Mouse (Mus musculus) ES-E14 (cell line): ENCODE data around the gene Tnfsf9. TPM values are rescaled to one million over a fixed set of nuclear protein-coding genes. Genes with fewer than 3 reads are reported as not detected.

Source experiments
- DNase-seq: peaks from one replicate; pipeline ENCODE4 v3.0.0-alpha.2; 2013; ENCODE audit warnings: low read depth, low spot score
- H3K27ac ChIP-seq: 2 replicates; pipeline ENCODE4 v1.5.1; 2012; ENCODE audit warnings: low read depth, mild to moderate bottlenecking, low read length, moderate library complexity, mixed read lengths; ENCODE audit not compliant: poor library complexity, insufficient read depth, severe bottlenecking
- H3K36me3 ChIP-seq: 2 replicates; pipeline ENCODE4 v1.6.1; 2012; ENCODE audit warnings: mild to moderate bottlenecking, low read length, moderate library complexity, mixed read lengths; ENCODE audit not compliant: control insufficient read depth, poor library complexity, insufficient read depth, severe bottlenecking
- H3K4me1 ChIP-seq, 2 experiments: fragments of 150-350 bp in 1 of 2; sonication (generic) in 1 of 2; 2 replicates each; pipeline ENCODE4 v1.6.1; 2012; ENCODE audit warnings: low read length in 2 of 2, mild to moderate bottlenecking in 1 of 2, mixed read lengths in 1 of 2; ENCODE audit not compliant: control insufficient read depth in 2 of 2, insufficient read depth in 2 of 2, poor library complexity in 1 of 2
- H3K4me3 ChIP-seq, 2 experiments: fragments of 150-350 bp in 1 of 2; sonication (generic) in 1 of 2; 2 replicates each; pipeline ENCODE4 v1.5.1; 2012; ENCODE audit warnings: low read length in 2 of 2, low read depth in 1 of 2, mild to moderate bottlenecking in 1 of 2, mixed read lengths in 1 of 2; ENCODE audit not compliant: insufficient read depth in 1 of 2, poor library complexity in 1 of 2, severe bottlenecking in 1 of 2
- H3K9ac ChIP-seq: 2 replicates; pipeline ENCODE4 v1.6.1; 2012; ENCODE audit warnings: low read depth, mild to moderate bottlenecking, low read length, mixed read lengths; ENCODE audit not compliant: poor library complexity, insufficient read depth, severe bottlenecking
- H3K9me3 ChIP-seq: fragments of 150-350 bp; sonication (generic); 2 replicates; pipeline ENCODE4 v1.6.1; 2012; ENCODE audit warnings: low read depth, mild to moderate bottlenecking, low read length; ENCODE audit not compliant: control insufficient read depth, insufficient read depth
- CHD2 ChIP-seq: IDR thresholded peaks from 2 replicates; pipeline ENCODE4 v1.6.1; 2014; ENCODE audit warnings: mild to moderate bottlenecking, low read depth, low read length, inconsistent platforms
- HCFC1 ChIP-seq: IDR thresholded peaks from 2 replicates; pipeline ENCODE4 v1.6.1; 2012; ENCODE audit warnings: low read length, inconsistent platforms, borderline replicate concordance; ENCODE audit not compliant: insufficient read depth
- MAFK ChIP-seq: IDR thresholded peaks from 2 replicates; pipeline ENCODE4 v1.6.1; 2014; ENCODE audit warnings: mild to moderate bottlenecking, low read depth, low read length, inconsistent platforms; ENCODE audit not compliant: insufficient read depth
- ZC3H11A ChIP-seq: IDR thresholded peaks from 2 replicates; pipeline ENCODE4 v1.6.1; 2012; ENCODE audit warnings: low read depth, mild to moderate bottlenecking, inconsistent platforms, low read length, borderline replicate concordance
- ZNF384 ChIP-seq: IDR thresholded peaks from 2 replicates; pipeline ENCODE4 v1.6.1; 2012; ENCODE audit warnings: low read depth, low read length, inconsistent platforms
- in situ Hi-C, 2 experiments: fragments of 600-800 bp; cut with MboI; formaldehyde crosslinking; loops; one replicate each; pipeline ENCODE4 v1.15.1; 2025; ENCODE audit warnings: low sequenced_read_pairs in 2 of 2, inconsistent platforms in 1 of 2; ENCODE audit not compliant: unreplicated experiment in 2 of 2
- total RNA-seq: library from RNA; depleted of rRNA; stranded (reverse); fragments of 300-350 nt; gene quantifications from 2 replicates; pipeline ENCODE4 v1.2.3, GENCODE M21; 2012

Tnfsf9 gene
- total RNA-seq, 1 experiment = 10.6 TPM

GRCm38 (mm10) chr17:57063031-57063430 is 42.1 kb upstream of the Tnfsf9 start:
- no peak for TF ChIP-seq ZC3H11A
- TF ChIP-seq CHD2 = no peak
- no peak for TF ChIP-seq MAFK
- TF ChIP-seq ZNF384 = no peak
- no peak for TF ChIP-seq HCFC1
- no peak for DNase-seq
- Histone ChIP-seq H3K9me3 (no peaks in the 10 kb centered on the region), H3K4me1 (peaks cover 0 to 22% of the 10 kb centered on the region in 2 experiments; a peak in 2 of 4 replicates), H3K36me3 (peaks cover 8% of the 10 kb centered on the region; the same call in 1 of the 2 replicates), H3K4me3 (peak overlapping the region; percentile 69 to 78), H3K9ac (no peak overlapping the region), H3K27ac (no peak overlapping the region)
- in situ Hi-C loops = no loop called here

- in situ Hi-C loops = no loop called here
- no peak for TF ChIP-seq CHD2
- no peak for TF ChIP-seq HCFC1
- no peak for TF ChIP-seq ZNF384
- no peak for TF ChIP-seq ZC3H11A
- TF ChIP-seq MAFK = no peak
- Histone ChIP-seq H3K4me1 (peaks cover 2 to 15% of the 10 kb centered on the region in 2 experiments; a peak in 2 of 4 replicates), H3K4me3 (no peak overlapping the region), H3K9me3 (no peaks in the 10 kb centered on the region), H3K9ac (no peak overlapping the region), H3K27ac (no peak overlapping the region), H3K36me3 (peaks cover 8% of the 10 kb centered on the region; the same call in 1 of the 2 replicates)
- DNase-seq = no peak
Measured at GRCm38 (mm10) chr17:57066908-57067307, 38.2 kb upstream of the Tnfsf9 start.

- no peaks in the 10 kb centered on the region for H3K9me3 ChIP-seq
- peak overlapping the region; percentile 51; the same call in 1 of the 2 replicates for H3K9ac ChIP-seq
- no peak for DNase-seq
- peaks cover 2 to 16% of the 10 kb centered on the region in 2 experiments; a peak in 2 of 4 replicates for H3K4me1 ChIP-seq
- H3K4me3 ChIP-seq = peak overlapping the region; percentile 13 to 46; a peak in 3 of 4 replicates
- no peak for TF ChIP-seq HCFC1
- TF ChIP-seq ZNF384 = no peak
- TF ChIP-seq CHD2 = no peak
- no peak for TF ChIP-seq ZC3H11A
- no peak for TF ChIP-seq MAFK
- no peak overlapping the region for H3K27ac ChIP-seq
- in situ Hi-C loops = no loop called here
- H3K36me3 ChIP-seq = peaks cover 5% of the 10 kb centered on the region; the same call in 1 of the 2 replicates
Measured at GRCm38 (mm10) chr17:57070272-57070671, 34.9 kb upstream of the Tnfsf9 start.

GRCm38 (mm10) chr17:57070699-57071098 is 34.4 kb upstream of the Tnfsf9 start:
- Histone ChIP-seq H3K27ac (no peak overlapping the region), H3K9ac (no peak overlapping the region), H3K9me3 (no peaks in the 10 kb centered on the region), H3K4me3 (no peak overlapping the region), H3K36me3 (peaks cover 2% of the 10 kb centered on the region; the same call in 1 of the 2 replicates), H3K4me1 (peaks cover 2 to 16% of the 10 kb centered on the region in 2 experiments; a peak in 2 of 4 replicates)
- in situ Hi-C loops = no loop called here
- TF ChIP-seq MAFK (no peak), HCFC1 (no peak), ZNF384 (no peak), CHD2 (no peak), ZC3H11A (no peak)
- peak; percentile 100 for DNase-seq

- in situ Hi-C loops = no loop called here
- H3K27ac ChIP-seq = no peak overlapping the region
- H3K4me1 ChIP-seq = peaks cover 0 to 14% of the 10 kb centered on the region in 2 experiments; a peak in 2 of 4 replicates
- no peak for DNase-seq
- no peak for TF ChIP-seq ZNF384
- no peak for TF ChIP-seq ZC3H11A
- TF ChIP-seq HCFC1 = no peak
- no peak for TF ChIP-seq CHD2
- TF ChIP-seq MAFK = no peak
- H3K9me3 ChIP-seq = no peaks in the 10 kb centered on the region
- H3K4me3 ChIP-seq = no peak overlapping the region
- no peaks in the 10 kb centered on the region for H3K36me3 ChIP-seq
- H3K9ac ChIP-seq = no peak overlapping the region
Measured at GRCm38 (mm10) chr17:57076916-57077315, 28.2 kb upstream of the Tnfsf9 start.
